In genomic region chr11:65740811-65741210, GRCm38 (mm10) we compare ENCODE assay signal across 19 mouse cellular contexts.
"Had no signal": no experiment of that assay in that cellular context is flagged by ENCODE, and none has a peak within 500 bp of the region (broad histone marks: within the 10 kb centered on the region; RNA-seq: fewer than 3 reads in every experiment).

No protein-coding gene starts in this region.

- H3K36me3 ChIP-seq: intestine, embryonic 15.5 days; midbrain, embryonic 13.5 days; neural tube, embryonic 15.5 days had no signal

- H3K4me1 ChIP-seq: intestine, embryonic 15.5 days had no signal

- H3K4me2 ChIP-seq: intestine, embryonic 15.5 days; limb, embryonic 13.5 days; lung, embryonic 14.5 days; midbrain, embryonic 13.5 days; neural tube, embryonic 15.5 days had no signal

- H3K27ac ChIP-seq: intestine, embryonic 15.5 days; layer of hippocampus, adult 2 months; limb, embryonic 13.5 days; macrophage; midbrain, embryonic 13.5 days; neural tube, embryonic 15.5 days had no signal

- H3K4me3 ChIP-seq: intestine, embryonic 15.5 days; layer of hippocampus, adult 2 months; limb, embryonic 13.5 days; megakaryocyte, embryonic 14.5 days; midbrain, embryonic 13.5 days; myocyte; neural tube, embryonic 15.5 days had no signal

- H3K9me3 ChIP-seq: intestine, embryonic 15.5 days; limb, embryonic 13.5 days; megakaryocyte, embryonic 14.5 days; midbrain, embryonic 13.5 days; neural tube, embryonic 15.5 days had no signal

- H3K27me3 ChIP-seq: intestine, embryonic 15.5 days; limb, embryonic 13.5 days; megakaryocyte, embryonic 14.5 days; midbrain, embryonic 13.5 days; neural tube, embryonic 15.5 days had no signal

- DNase-seq: kidney, adult 18-20 months; kidney, postnatal 10 days; kidney, postnatal 4 days; left cerebral cortex, postnatal 4 days; lung, embryonic 14.5 days; lung, postnatal 10 days; right cerebral cortex, adult 18-20 months; right cerebral cortex, postnatal 25 days; thymus, adult 18-20 months; thymus, postnatal 36 days had no signal

- ATAC-seq: midbrain, embryonic 13.5 days had no signal

- H3K9ac ChIP-seq: intestine, embryonic 15.5 days; limb, embryonic 13.5 days; liver, embryonic 14.5 days; lung, embryonic 14.5 days; midbrain, embryonic 13.5 days; neural tube, embryonic 15.5 days had no signal
